Mouse (Mus musculus) midbrain, embryonic 16.5 days (tissue): ENCODE data around the gene Snrpf. TPM values are rescaled to one million over a fixed set of nuclear protein-coding genes. Genes with fewer than 3 reads are reported as not detected.
"Not testable (repeated sequence)": the region's sequence is repeated elsewhere in the genome, so short reads cannot be mapped to it uniquely, and the experiment has no call there.

Experiments
- ATAC-seq: fragments of 200-750 bp; cut with Nextera tagmentation; 2 replicates; pipeline ENCODE4 v1.8.0; 2017; ENCODE audit warnings: moderate TSS enrichment
- H3K27ac ChIP-seq: fragments of 300-500 bp; sonication (generic); 2 replicates; pipeline ENCODE4 v1.5.1; 2014; ENCODE audit warnings: mild to moderate bottlenecking, low read length, mixed read lengths
- H3K27me3 ChIP-seq: fragments of 300-500 bp; sonication (generic); 2 replicates; pipeline ENCODE4 v1.6.1; 2014; ENCODE audit warnings: low read depth, low read length, mixed read lengths; ENCODE audit not compliant: control insufficient read depth, insufficient read depth
- H3K36me3 ChIP-seq: fragments of 300-500 bp; sonication (generic); 2 replicates; pipeline ENCODE4 v1.6.1; 2014; ENCODE audit warnings: mild to moderate bottlenecking, low read length, moderate library complexity, mixed read lengths; ENCODE audit not compliant: control insufficient read depth, insufficient read depth
- H3K4me1 ChIP-seq: fragments of 300-500 bp; sonication (generic); 2 replicates; pipeline ENCODE4 v1.6.1; 2014; ENCODE audit warnings: mild to moderate bottlenecking, low read length, mixed read lengths; ENCODE audit not compliant: control insufficient read depth, insufficient read depth
- H3K4me2 ChIP-seq: fragments of 300-500 bp; sonication (generic); 2 replicates; pipeline ENCODE4 v1.6.1; 2014; ENCODE audit warnings: mild to moderate bottlenecking, low read length, mixed read lengths
- H3K4me3 ChIP-seq: fragments of 300-500 bp; sonication (generic); 2 replicates; pipeline ENCODE4 v1.5.1; 2014; ENCODE audit warnings: low read depth, mild to moderate bottlenecking, low read length, moderate library complexity, mixed read lengths
- H3K9ac ChIP-seq: fragments of 300-500 bp; sonication (generic); 2 replicates; pipeline ENCODE4 v1.6.1; 2014; ENCODE audit warnings: low read depth, low read length, mixed read lengths
- H3K9me3 ChIP-seq: fragments of 300-500 bp; sonication (generic); replicated peaks from 2 replicates; pipeline ENCODE4 v1.6.1; 2014; ENCODE audit warnings: mild to moderate bottlenecking, low read length, mixed read lengths; ENCODE audit not compliant: control insufficient read depth, poor library complexity, severe bottlenecking
- WGBS: fragments of 180-500 bp; shearing (Covaris S2); extraction: QIAGEN DNeasy Blood & Tissue Kit; methylation state at CpG from one replicate; pipeline ENCODE4 v1.1.7; 2014; 5-methylcytosine and 5-hydroxymethylcytosine counted together
- polyA plus RNA-seq: library from polyadenylated mRNA; unstranded; fragments of >200 nt; fragmentation: Nextera tagmentation; extraction: Ambion mirVana; gene quantifications from 2 replicates; pipeline ENCODE4 v1.2.1, GENCODE M21; 2015

Gene Snrpf
- polyA plus RNA-seq, 1 experiment from 2014 or later: 51.6 TPM

DNA sequence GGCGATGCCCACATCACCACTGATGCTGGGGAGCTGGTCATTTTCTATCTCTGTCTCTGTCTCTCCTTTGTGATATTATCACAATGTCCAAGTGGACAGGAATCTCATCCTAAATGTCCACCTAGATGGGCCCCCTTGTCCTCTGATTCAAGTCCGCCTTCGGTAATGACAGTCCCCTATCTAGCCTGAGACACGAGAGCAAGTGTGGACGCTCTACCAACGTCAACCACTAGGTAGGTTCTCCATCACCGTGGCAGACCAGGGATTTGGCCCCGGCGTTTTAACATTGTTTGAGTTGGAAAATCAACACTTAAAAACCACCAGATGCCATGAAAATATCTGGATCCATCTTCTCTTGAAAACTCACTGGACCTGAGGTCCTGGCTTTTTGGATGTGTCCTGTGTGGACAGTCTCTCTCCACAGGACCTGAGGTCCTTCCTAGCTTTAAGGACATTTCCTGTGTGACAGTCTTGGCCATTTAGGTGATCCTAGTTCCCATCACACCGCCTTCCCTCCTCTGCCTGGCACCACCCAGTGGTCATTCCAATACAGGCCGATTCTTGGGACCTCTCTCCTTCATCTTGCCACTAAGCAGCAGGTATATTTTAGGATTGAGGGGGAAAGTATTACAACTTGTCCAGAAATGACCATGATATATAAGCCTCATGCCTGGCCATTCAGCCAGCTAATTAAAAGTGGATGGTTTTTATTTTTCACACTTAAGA lies 21.5 kb downstream of the Snrpf start:
- Histone ChIP-seq H3K9me3 (no peaks in the 10 kb centered on the region), H3K4me3 (no peak overlapping the region), H3K4me1 (no peaks in the 10 kb centered on the region), H3K4me2 (no peak overlapping the region), H3K36me3 (no peaks in the 10 kb centered on the region), H3K9ac (no peak overlapping the region), H3K27me3 (no peaks in the 10 kb centered on the region), H3K27ac (no peak overlapping the region)
- 92% methylated on average over 11 of the region's 11 CpGs for WGBS
- ATAC-seq: no peak

DNA sequence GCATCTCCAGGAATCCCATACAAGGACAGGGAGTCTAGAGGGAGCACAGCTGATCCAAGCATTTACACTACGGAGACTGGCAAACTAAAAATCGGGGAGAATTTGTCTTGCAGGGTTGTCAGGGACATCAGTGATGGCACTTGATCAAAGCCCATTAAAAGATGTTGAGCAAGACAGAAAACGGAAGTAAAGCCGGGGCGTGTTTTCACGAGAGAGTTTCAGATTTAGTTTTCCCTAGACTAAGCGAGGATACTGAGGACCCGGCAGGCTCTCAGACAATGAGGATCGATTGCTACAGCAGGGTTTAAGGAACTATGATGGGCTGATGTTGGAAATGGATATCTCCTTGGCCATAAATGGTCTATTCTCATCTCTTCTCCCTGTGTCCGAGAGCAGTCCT lies 22.4 kb downstream of the Snrpf start:
- WGBS: 91% methylated on average over 10 of the region's 10 CpGs
- no peaks in the 10 kb centered on the region for H3K27me3 ChIP-seq
- H3K4me1 ChIP-seq: no peaks in the 10 kb centered on the region

DNA sequence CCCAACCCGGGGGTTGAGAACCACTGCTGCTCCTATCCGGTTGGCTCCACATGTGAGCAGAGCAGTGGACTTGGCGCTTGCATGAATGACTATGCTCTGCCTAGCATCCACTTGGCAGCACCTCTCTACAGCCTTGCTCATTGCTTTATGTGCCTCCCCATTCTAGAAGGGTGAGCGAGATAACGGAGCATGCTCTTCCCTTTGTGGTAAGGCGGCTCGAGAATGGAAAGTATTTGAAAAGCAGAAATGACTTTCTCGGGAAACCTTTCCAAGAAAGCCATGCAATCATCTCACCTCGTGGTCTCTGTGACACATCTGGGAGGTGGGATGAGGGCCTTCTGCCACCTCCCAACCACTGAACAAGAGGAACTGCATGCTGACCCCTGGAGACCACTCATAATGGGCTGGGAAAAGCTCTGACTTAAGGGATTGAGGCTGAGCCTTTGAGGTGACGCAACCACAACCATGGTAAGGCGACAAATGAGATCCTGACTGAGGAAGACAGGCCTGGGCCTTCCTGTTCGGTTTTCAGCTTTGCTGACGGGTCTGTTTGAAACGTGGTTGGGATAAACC lies 24.9 kb downstream of the Snrpf start:
- H3K9me3 ChIP-seq: no peaks in the 10 kb centered on the region
- H3K9ac ChIP-seq: no peak overlapping the region
- no peaks in the 10 kb centered on the region for H3K36me3 ChIP-seq
- H3K4me2 ChIP-seq: no peak overlapping the region
- no peak overlapping the region for H3K4me3 ChIP-seq
- no peak overlapping the region for H3K27ac ChIP-seq
- WGBS: 90% methylated on average over 14 of the region's 14 CpGs
- ATAC-seq: no peak
- no peaks in the 10 kb centered on the region for H3K4me1 ChIP-seq
- H3K27me3 ChIP-seq: no peaks in the 10 kb centered on the region

More for the DNA sequence above, 22.4 kb downstream of the Snrpf start:
- H3K36me3 ChIP-seq: no peaks in the 10 kb centered on the region
- no peaks in the 10 kb centered on the region for H3K9me3 ChIP-seq
- H3K4me2 ChIP-seq: no peak overlapping the region
- H3K27ac ChIP-seq: no peak overlapping the region
- no peak for ATAC-seq
- no peak overlapping the region for H3K4me3 ChIP-seq
- no peak overlapping the region for H3K9ac ChIP-seq

DNA sequence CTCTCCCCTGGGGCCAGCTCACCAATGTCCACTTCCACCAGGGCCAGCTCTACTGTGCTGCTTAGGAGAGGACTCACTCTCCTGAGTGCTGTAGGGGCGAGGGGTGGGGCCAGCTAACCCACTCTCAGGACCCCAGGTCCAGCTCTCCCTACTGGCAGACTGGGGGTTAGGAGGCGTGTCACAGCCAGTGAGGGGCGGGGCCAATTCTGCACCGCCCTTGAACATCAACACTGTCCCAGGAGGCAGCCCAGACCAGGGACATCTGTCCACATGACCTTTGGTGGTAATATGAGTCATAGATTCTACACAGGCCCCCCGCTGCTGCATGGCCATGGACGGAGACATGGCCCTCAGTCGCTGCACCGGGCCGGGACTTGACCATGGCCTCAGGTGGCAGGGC lies 29.7 kb downstream of the Snrpf start:
- no peak overlapping the region for H3K4me3 ChIP-seq
- no peak for ATAC-seq
- no peaks in the 10 kb centered on the region for H3K36me3 ChIP-seq
- 59% methylated on average over 9 of the region's 9 CpGs for WGBS
- H3K27ac ChIP-seq: no peak overlapping the region
- no peak overlapping the region for H3K4me2 ChIP-seq
- no peaks in the 10 kb centered on the region for H3K4me1 ChIP-seq
- no peaks in the 10 kb centered on the region for H3K27me3 ChIP-seq
- H3K9me3 ChIP-seq: no peaks in the 10 kb centered on the region
- no peak overlapping the region for H3K9ac ChIP-seq

DNA sequence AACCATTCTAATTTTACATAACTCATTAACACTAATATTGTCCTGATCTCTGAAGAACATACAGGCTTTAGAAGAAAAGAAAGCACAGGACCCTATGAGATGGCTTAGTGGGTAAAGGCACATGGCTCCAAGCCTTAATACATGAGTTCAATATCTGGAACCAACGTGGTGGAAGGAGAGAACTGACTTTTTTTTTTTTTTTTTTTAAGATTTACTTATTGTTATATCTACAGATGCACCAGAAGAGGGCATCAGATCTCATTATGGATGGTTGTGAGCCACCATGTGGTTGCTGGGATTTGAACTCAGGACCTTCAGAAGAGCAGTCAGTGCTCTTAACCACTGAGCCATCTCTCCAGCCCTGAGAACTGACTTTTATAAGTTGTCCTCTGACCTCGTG lies 31.5 kb downstream of the Snrpf start:
- H3K36me3 ChIP-seq, H3K27me3 ChIP-seq, H3K9ac ChIP-seq, H3K9me3 ChIP-seq, ATAC-seq, H3K4me3 ChIP-seq, H3K27ac ChIP-seq, H3K4me1 ChIP-seq, H3K4me2 ChIP-seq: not testable (repeated sequence)
- 75% methylated on average over 2 of the region's 2 CpGs for WGBS

DNA sequence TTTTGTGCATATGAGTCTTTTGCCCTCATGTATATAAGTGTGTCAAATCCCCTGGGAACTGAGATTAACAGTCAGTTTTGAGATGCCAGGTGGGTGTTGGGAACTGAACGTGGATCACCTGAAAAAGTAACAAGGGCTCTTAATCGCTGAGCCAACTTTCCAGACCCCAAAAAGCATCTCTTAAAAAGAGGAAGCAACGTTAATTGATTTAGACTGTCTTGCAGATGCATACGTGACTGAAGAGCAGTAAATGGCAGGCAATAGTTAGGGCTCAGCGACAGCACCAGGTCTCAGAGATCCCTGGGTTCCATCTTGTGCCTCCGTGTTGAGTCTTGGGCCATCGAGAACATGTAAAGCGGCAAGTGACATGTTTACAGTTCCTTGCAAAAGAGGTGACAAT lies 36.9 kb downstream of the Snrpf start:
- no peak for ATAC-seq
- no peaks in the 10 kb centered on the region for H3K9me3 ChIP-seq
- no peaks in the 10 kb centered on the region for H3K4me1 ChIP-seq
- no peak overlapping the region for H3K9ac ChIP-seq
- 84% methylated on average over 8 of the region's 8 CpGs for WGBS
- no peak overlapping the region for H3K4me2 ChIP-seq
- no peaks in the 10 kb centered on the region for H3K36me3 ChIP-seq
- H3K27me3 ChIP-seq: no peaks in the 10 kb centered on the region
- H3K4me3 ChIP-seq: no peak overlapping the region
- no peak overlapping the region for H3K27ac ChIP-seq

DNA sequence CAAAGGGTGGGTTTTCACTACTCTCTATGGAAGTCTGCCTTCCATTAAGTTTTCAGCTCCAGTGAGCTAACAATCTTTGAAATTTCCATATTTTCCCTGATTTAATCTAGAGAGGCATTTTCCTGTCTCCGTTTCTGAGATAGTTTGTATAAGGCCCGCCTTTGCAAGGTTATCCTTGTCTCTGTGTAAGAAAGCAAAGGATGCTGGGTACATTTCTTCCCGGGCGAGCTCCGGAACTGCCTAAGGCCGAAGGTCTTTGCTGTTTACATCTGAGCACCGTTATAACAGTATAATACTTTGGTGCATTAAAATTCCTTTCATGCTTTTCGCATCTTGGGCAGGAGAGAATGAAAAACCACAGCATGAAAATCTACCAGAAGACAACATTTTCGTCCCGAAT lies 39.7 kb downstream of the Snrpf start:
- WGBS: 76% methylated on average over 10 of the region's 10 CpGs
- H3K9ac ChIP-seq: no peak overlapping the region
- H3K9me3 ChIP-seq: no peaks in the 10 kb centered on the region
- no peak overlapping the region for H3K27ac ChIP-seq
- H3K4me3 ChIP-seq: no peak overlapping the region
- no peaks in the 10 kb centered on the region for H3K36me3 ChIP-seq
- no peaks in the 10 kb centered on the region for H3K27me3 ChIP-seq
- H3K4me2 ChIP-seq: no peak overlapping the region
- no peaks in the 10 kb centered on the region for H3K4me1 ChIP-seq
- ATAC-seq: no peak

DNA sequence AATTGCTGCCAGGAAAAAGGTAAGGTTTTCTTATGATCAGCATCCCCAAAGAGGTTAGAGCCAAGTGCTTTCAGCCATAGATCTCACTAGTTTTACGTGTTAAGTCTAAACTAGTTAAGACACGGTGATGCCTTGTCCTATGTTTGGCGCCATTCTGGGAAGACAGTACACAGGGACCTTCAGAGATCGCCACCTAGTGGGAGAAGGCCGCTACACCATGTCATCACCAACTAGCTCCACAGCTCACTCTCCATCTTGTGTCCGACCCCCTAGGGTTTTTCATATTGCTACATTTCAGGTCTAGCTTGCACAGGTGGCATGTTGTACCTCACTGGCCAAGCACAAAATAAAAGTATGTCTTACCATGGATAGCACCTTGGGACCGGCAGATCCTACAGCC lies 40.5 kb downstream of the Snrpf start:
- Histone ChIP-seq H3K36me3 (no peaks in the 10 kb centered on the region), H3K27me3 (no peaks in the 10 kb centered on the region), H3K27ac (no peak overlapping the region), H3K9me3 (no peaks in the 10 kb centered on the region), H3K4me3 (no peak overlapping the region), H3K9ac (no peak overlapping the region), H3K4me2 (no peak overlapping the region), H3K4me1 (no peaks in the 10 kb centered on the region)
- WGBS: 13% methylated on average over 7 of the region's 7 CpGs
- ATAC-seq: peak; percentile 71; the same call in 1 of the 2 replicates

DNA sequence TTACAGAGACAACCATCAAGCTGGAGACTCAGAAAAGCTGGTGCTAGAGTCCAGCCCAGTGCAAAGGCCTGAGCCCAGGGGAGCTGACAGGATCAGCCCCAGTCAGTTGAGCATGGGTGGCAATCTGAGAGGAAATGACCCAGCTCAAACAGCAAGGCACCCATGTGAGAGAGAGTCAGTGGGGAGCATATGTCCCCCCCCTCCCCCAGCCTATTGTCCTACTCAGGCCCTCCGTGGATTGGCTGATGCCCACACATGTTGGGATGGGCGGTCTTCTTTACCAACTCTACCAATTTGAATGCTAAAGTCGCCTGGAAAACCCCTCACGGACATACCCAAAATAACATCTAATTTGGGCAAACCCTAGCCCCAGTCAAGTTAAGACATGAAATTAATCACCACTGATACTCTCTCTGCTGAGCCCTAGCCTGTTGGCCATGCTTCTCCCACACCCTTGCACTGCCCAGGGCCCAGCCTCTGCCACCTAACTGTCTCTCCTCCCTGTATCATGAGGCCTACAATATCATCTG lies 41.7 kb downstream of the Snrpf start:
- H3K9ac ChIP-seq: no peak overlapping the region
- H3K4me3 ChIP-seq: no peak overlapping the region
- H3K4me2 ChIP-seq: no peak overlapping the region
- H3K4me1 ChIP-seq: no peaks in the 10 kb centered on the region
- no peak for ATAC-seq
- H3K9me3 ChIP-seq: no peaks in the 10 kb centered on the region
- no peak overlapping the region for H3K27ac ChIP-seq
- 91% methylated on average over 4 of the region's 4 CpGs for WGBS
- H3K27me3 ChIP-seq: no peaks in the 10 kb centered on the region
- no peaks in the 10 kb centered on the region for H3K36me3 ChIP-seq
